In genomic region chr10:63478946-63479345, GRCm38 (mm10) we compare ENCODE assay signal across 18 mouse cellular contexts. TPM values are rescaled to one million over a fixed set of nuclear protein-coding genes. Genes with fewer than 3 reads are reported as not detected.
DNase-seq lines count a peak whose midpoint lies in the region; ATAC-seq and TF ChIP-seq lines count a peak whose summit lies in the region.
"Had no signal": no experiment of that assay in that cellular context is flagged by ENCODE, and none has a peak within 500 bp of the region (broad histone marks: within the 10 kb centered on the region; RNA-seq: fewer than 3 reads in every experiment).

No protein-coding gene starts in this region.

- TF ChIP-seq CTCF in liver, postnatal 0 days (IDR thresholded peaks at IDR 0.05; ENCODE audit: low read depth), result peak; percentile 29

- DNase-seq in embryo, embryonic 10.5 days (ENCODE audit: low spot score), result peak; percentile 20
- DNase-seq in embryo, embryonic 11 days, result no peak
- DNase-seq in heart, postnatal 10 days, result peak; percentile 46 to 52
- no peak for DNase-seq in liver, postnatal 0 days
- DNase-seq in liver, result no peak
- DNase-seq in brain, adult 2 months (ENCODE audit: low read depth, low spot score), result peak; percentile 48
- DNase-seq in MN1 (ENCODE audit: low spot score), result no peak
- DNase-seq: cerebellum, adult 2 months; kidney, adult 2 months had no signal

- intact Hi-C loops in heart, postnatal 10 days (cut with DNase I), result no loop called here

- H3K4me3 ChIP-seq in heart, embryonic 11.5 days (ENCODE audit: low read depth, low read length), result no peak overlapping the region
- H3K4me3 ChIP-seq in liver, postnatal 0 days (ENCODE audit: low read depth, low read length), result no peak overlapping the region
- H3K4me3 ChIP-seq: limb, embryonic 13.5 days; midbrain, embryonic 12.5 days had no signal

- H3K36me3 ChIP-seq in heart, embryonic 11.5 days (ENCODE audit: control insufficient read depth, insufficient read depth, low read length), result no peaks in the 10 kb centered on the region
- H3K36me3 ChIP-seq in liver, postnatal 0 days (replicated peaks; ENCODE audit: insufficient read depth, low read length), result no peaks in the 10 kb centered on the region
- H3K36me3 ChIP-seq: limb, embryonic 13.5 days; midbrain, embryonic 12.5 days had no signal

- TF ChIP-seq EP300 in liver, postnatal 0 days (IDR thresholded peaks at IDR 0.05; ENCODE audit: low read depth), result no peak

- no peak for ATAC-seq in heart, embryonic 11.5 days (replicated peaks; ENCODE audit: insufficient number of reproducible peaks, low FRiP score, low TSS enrichment)
- no peak for ATAC-seq in liver, postnatal 0 days

- H3K9me3 ChIP-seq in heart, embryonic 11.5 days (replicated peaks; ENCODE audit: control insufficient read depth, low read length), result no peaks in the 10 kb centered on the region
- no peaks in the 10 kb centered on the region for H3K9me3 ChIP-seq in liver, postnatal 0 days (ENCODE audit: low read length)
- H3K9me3 ChIP-seq: limb, embryonic 13.5 days; midbrain, embryonic 12.5 days had no signal

- WGBS in heart, embryonic 11.5 days (ENCODE audit: insufficient replicate concordance), result 48% methylated on average over 2 of the region's 2 CpGs
- 32% methylated on average over 2 of the region's 2 CpGs for WGBS in liver, postnatal 0 days (ENCODE audit: insufficient replicate concordance)

- H3K27me3 ChIP-seq in heart, embryonic 11.5 days (ENCODE audit: control insufficient read depth, insufficient read depth, low read length), result no peaks in the 10 kb centered on the region
- no peaks in the 10 kb centered on the region for H3K27me3 ChIP-seq in liver, postnatal 0 days (ENCODE audit: insufficient read depth, low read length)
- H3K27me3 ChIP-seq: limb, embryonic 13.5 days; midbrain, embryonic 12.5 days had no signal

- H3K9ac ChIP-seq in heart, embryonic 11.5 days (ENCODE audit: low read depth, low read length), result no peak overlapping the region
- H3K9ac ChIP-seq in liver, postnatal 0 days (replicated peaks), result no peak overlapping the region
- H3K9ac ChIP-seq: limb, embryonic 13.5 days; midbrain, embryonic 12.5 days had no signal

- H3K27ac ChIP-seq in heart, embryonic 11.5 days (ENCODE audit: low read depth, low read length), result no peak overlapping the region
- H3K27ac ChIP-seq in liver, postnatal 0 days (ENCODE audit: low read depth), result no peak overlapping the region
- H3K27ac ChIP-seq: limb, embryonic 13.5 days; midbrain, embryonic 12.5 days had no signal

- H3K4me1 ChIP-seq in heart, embryonic 11.5 days (ENCODE audit: control insufficient read depth, insufficient read depth, low read length), result peaks cover 29% of the 10 kb centered on the region
- no peaks in the 10 kb centered on the region for H3K4me1 ChIP-seq in liver, postnatal 0 days (ENCODE audit: insufficient read depth)
- H3K4me1 ChIP-seq: midbrain, embryonic 12.5 days had no signal

- H3K4me2 ChIP-seq in heart, embryonic 11.5 days, result no peak overlapping the region
- H3K4me2 ChIP-seq in liver, postnatal 0 days (ENCODE audit: low read depth, low read length), result no peak overlapping the region
- H3K4me2 ChIP-seq: limb, embryonic 13.5 days; midbrain, embryonic 12.5 days had no signal

RNA-seq across cellular contexts. Expression of gene Ctnna3, which starts 49.0 kb away (rescaled TPM):
- 10 to 100 TPM; 75.4 to 79.3 TPM for total RNA-seq in heart, postnatal 10 days (2021)
- polyA plus RNA-seq in heart, embryonic 11.5 days (2014; fragmentation: Nextera tagmentation; extraction: Ambion mirVana), result 17.5 and 19.0 TPM in 2 replicates
- 0.05 TPM in 1 of 2 replicates, not detected in the other for polyA plus RNA-seq in liver, postnatal 0 days (2015; fragmentation: Nextera tagmentation; extraction: Ambion mirVana)
- total RNA-seq: hematopoietic stem cell, adult 5-6 weeks had no signal
- polyA plus RNA-seq: midbrain, embryonic 12.5 days had no signal

RNA-seq across cellular contexts. Expression of gene Gm7075, which starts 57.4 kb away (rescaled TPM):
- total RNA-seq in heart, postnatal 10 days (2021), result not detected
- not detected in 2 replicates for polyA plus RNA-seq in heart, embryonic 11.5 days (2014; fragmentation: Nextera tagmentation; extraction: Ambion mirVana)
- polyA plus RNA-seq in liver, postnatal 0 days (2015; fragmentation: Nextera tagmentation; extraction: Ambion mirVana), result not detected in 2 replicates
- total RNA-seq: hematopoietic stem cell, adult 5-6 weeks; layer of hippocampus, postnatal 25 days had no signal
- polyA plus RNA-seq: cerebellum, adult 2 months; kidney, adult 2 months; limb, embryonic 13.5 days; lung, embryonic 16.5 days; midbrain, embryonic 12.5 days; neural tube, embryonic 11.5 days; spleen, adult 2 months; urinary bladder, adult 2 months had no signal

Comparison
In these comparisons a context has a peak if more than half of its experiments do, and no peak if none do; other contexts are left out.
1. DNase-seq: peak in embryo, embryonic 10.5 days (single experiment), heart, postnatal 10 days (2 of 2) and brain, adult 2 months (single experiment); none in embryo, embryonic 11 days (single experiment), liver, postnatal 0 days (single experiment), liver (single experiment) and MN1 (single experiment).
2. RNA of gene Ctnna3, which starts 49.0 kb away (polyA plus RNA-seq): 17.5 to 19.0 TPM in heart, embryonic 11.5 days; 0.05 TPM in liver, postnatal 0 days; every median in the first group is over 10 times any median in the second.